23 mouse cellular contexts compared by ENCODE assay signal in the genomic region with DNA sequence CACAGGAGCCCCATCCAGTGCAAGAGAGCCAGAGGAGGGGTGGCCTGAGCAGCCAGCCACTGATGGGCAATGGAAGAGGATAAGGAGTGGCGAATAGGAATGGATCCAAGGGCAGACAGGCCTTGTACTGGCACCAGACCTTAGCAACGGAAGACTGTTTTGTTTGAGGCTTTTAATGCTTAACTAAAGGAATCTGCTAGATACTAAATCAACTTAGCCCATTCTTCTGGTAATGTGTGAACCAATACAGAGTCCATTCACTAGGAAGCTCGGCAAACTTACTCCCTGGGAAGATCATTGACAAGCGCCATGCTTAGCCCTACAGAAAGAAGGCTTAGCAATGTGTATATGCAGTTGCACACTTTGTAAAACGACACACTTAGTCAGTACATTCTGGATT.
"Had no signal": no experiment of that assay in that cellular context is flagged by ENCODE, and none has a peak within 500 bp of the region (broad histone marks: within the 10 kb centered on the region; RNA-seq: fewer than 3 reads in every experiment).

No protein-coding gene starts in this region.

- H3K27ac ChIP-seq: intestine, embryonic 15.5 days; layer of hippocampus, adult 2 months; limb, embryonic 10.5 days; limb, embryonic 13.5 days; liver, embryonic 12.5 days; liver, embryonic 15.5 days; lung, embryonic 15.5 days; midbrain, embryonic 10.5 days; midbrain, embryonic 13.5 days; neural tube, embryonic 13.5 days; stomach, embryonic 15.5 days had no signal

- H3K27me3 ChIP-seq: intestine, embryonic 15.5 days; limb, embryonic 13.5 days; liver, embryonic 12.5 days; liver, embryonic 15.5 days; lung, embryonic 15.5 days; megakaryocyte, embryonic 14.5 days; midbrain, embryonic 13.5 days; neural tube, embryonic 13.5 days; stomach, embryonic 15.5 days had no signal

- H3K9me3 ChIP-seq: intestine, embryonic 15.5 days; limb, embryonic 10.5 days; limb, embryonic 13.5 days; liver, embryonic 12.5 days; liver, embryonic 15.5 days; lung, embryonic 15.5 days; megakaryocyte, embryonic 14.5 days; midbrain, embryonic 10.5 days; midbrain, embryonic 13.5 days; neural tube, embryonic 13.5 days; stomach, embryonic 15.5 days had no signal

- DNase-seq: layer of hippocampus, adult 9-11 months; liver; lung, adult 18-20 months; lung, postnatal 10 days; lung, postnatal 36 days; retina, postnatal 1 day; right cerebral cortex, postnatal 25 days; spleen, adult 18-20 months; thymus, adult 18-20 months; thymus, postnatal 36 days had no signal

- H3K36me3 ChIP-seq: intestine, embryonic 15.5 days; limb, embryonic 10.5 days; limb, embryonic 13.5 days; liver, embryonic 12.5 days; liver, embryonic 15.5 days; lung, embryonic 15.5 days; midbrain, embryonic 10.5 days; midbrain, embryonic 13.5 days; neural tube, embryonic 13.5 days; stomach, embryonic 15.5 days had no signal

- H3K4me3 ChIP-seq: intestine, embryonic 15.5 days; layer of hippocampus, adult 2 months; limb, embryonic 10.5 days; limb, embryonic 13.5 days; liver, embryonic 12.5 days; liver, embryonic 15.5 days; lung, embryonic 15.5 days; megakaryocyte, embryonic 14.5 days; midbrain, embryonic 10.5 days; midbrain, embryonic 13.5 days; myocyte; neural tube, embryonic 13.5 days; stomach, embryonic 15.5 days had no signal

- H3K4me1 ChIP-seq: intestine, embryonic 15.5 days; limb, embryonic 10.5 days; limb, embryonic 13.5 days; liver, embryonic 12.5 days; liver, embryonic 15.5 days; lung, embryonic 15.5 days; megakaryocyte, embryonic 14.5 days; midbrain, embryonic 10.5 days; midbrain, embryonic 13.5 days; neural tube, embryonic 13.5 days; stomach, embryonic 15.5 days had no signal
